Mouse (Mus musculus) urinary bladder, postnatal 4 days (tissue): ENCODE results near the gene Krt75.

Experiments used
- DNase-seq, 2 experiments: peaks; one replicate each; pipeline ENCODE4 v3.0.0; 2021 to 2022; ENCODE audit warnings: low spot score in 2 of 2

Gene Krt75

DNA sequence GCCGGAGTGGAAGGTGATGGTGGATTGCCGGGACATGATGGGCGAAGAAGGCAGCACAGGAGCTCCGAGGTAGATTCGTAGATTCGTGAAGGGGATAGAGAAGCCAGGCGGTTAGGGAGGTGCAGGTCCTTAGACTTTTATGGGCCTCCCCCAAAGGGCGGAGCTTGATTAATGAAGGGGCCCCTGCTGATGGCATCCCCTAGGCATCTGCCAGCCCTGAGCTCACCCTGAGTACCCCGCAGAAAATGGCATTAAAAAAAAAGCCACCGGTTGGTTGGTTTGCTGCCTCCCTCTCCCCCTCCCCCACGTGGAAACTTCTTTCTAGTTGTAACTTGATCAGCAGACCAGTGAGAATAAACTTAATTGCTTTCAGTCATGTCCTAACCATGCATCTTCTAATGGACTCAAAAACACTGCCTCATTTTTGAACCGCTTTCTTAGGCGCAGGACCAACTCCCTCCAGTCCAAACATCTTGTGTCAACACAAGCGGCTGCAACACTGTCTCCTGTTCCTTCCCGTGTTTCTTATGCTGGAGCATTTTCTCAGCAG, at the start of gene Krt75:
TSS of gene Krt75 (minus strand) at position 109 of the 550 bp plus-strand sequence.
- peak in 1 of 2 experiments; percentile 13 for DNase-seq

DNA sequence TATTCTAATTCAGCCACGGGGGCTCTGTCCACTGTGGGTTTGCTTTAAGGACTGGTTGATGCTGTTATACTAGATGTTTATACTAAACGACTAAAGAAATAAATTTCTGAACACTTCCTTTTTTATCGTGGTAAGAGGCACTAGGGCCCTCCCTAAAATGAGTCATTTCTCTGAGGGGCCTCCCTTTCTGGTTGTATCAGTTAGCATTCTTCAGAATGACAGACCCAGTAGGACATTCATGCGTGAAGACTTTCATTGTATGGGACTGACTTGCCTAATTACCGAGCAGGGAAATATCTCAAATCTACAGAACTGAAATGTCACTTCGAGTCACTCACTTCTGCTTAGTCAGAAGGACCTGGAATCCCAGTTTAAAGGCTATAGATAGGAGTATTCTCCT, 25.4 kb upstream of the Krt75 start:
- DNase-seq, result no peak

DNA sequence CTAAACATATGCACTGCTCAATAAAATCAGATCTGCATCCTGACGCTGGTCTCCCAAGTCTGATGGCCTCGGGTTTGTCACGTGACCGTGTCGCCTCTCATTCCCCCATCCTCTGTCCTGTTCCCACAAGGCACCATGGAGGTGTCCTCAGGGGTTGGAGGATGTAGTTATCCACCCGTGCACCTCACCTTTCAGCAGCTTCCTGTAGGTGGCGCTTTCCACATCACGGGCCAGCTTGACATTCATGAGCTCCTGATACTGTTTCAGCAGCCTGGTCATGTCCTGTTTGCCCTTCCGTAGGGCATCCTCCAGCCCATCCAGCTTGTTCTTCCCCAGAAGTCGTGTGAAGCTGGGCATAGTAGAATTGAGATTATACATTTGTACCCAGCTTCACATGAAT, 14.5 kb upstream of the Krt75 start:
- no peak for DNase-seq

DNA sequence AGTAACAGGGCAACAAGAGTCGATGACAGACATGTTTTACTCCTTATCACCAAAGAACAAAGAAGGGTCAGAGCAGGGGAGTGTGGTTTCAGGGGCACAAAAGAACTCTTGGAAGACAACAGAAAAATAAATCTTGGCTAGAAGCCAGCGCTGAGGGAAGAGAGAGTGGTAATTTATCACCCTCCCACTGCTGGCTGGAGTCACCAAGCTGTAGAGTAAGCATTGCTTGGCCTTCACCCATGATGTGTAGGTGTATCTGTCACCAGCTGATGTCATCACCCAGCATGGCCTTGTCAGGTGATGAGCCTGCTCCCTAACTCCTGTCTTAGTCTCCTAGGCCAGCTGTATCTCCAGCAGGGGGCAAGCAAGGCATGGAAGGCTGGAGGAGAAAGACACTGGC, 10.8 kb upstream of the Krt75 start:
- DNase-seq, result no peak

DNA sequence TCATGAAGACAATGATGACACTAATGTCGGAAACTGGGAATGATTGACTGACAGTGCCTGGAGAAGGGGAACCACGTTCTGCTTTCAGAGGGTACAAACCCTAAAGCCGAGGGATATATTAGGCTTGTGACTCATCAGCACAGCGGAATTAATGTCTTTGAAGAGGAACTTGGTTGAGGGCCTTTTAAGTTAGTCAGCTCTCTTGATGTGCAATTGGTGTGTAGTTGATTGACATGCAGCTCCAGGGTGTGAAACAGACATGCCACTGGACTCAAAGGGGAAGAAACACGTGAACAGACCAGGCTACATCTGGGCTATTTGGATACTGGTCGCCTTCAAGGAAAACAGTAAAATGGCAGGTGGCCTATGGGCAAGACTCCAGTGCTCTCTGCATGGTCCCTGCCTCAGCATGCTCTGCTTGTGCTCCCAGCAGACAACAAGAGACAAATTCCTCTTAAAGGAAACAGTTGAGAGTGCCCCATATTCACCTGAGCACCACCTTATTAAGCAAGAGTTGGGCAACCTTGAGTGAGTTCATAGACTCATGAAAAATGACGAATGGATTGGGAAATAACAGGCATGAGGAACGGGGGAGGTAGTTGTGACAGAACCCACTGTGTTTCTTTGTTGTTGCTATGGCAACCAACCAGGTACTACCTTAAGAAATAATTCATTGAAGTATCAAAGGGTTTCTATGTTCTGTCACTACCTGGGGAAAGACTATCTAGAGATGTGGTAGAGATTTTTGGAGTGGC, 9.7 kb upstream of the Krt75 start:
- no peak for DNase-seq

DNA sequence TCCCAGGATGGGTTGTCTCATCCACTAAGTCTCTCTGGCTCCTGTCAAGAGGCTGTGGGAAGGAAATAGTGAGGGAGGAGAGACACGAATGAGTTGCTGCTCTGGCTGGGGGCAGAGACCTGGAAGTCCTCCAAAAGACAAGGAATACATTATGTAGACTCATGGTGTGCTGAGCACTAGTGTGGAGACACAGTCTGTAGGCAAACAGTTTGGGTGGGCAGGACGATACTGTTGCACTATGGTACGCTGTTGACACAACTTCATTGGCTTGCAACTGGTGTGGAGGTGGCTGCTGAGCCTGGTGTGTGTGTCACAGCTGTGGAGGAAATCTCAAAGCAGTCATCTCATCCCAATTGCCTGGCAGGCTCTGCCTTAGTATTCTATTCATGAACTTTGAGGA, 8.0 kb upstream of the Krt75 start:
- DNase-seq, result no peak

DNA sequence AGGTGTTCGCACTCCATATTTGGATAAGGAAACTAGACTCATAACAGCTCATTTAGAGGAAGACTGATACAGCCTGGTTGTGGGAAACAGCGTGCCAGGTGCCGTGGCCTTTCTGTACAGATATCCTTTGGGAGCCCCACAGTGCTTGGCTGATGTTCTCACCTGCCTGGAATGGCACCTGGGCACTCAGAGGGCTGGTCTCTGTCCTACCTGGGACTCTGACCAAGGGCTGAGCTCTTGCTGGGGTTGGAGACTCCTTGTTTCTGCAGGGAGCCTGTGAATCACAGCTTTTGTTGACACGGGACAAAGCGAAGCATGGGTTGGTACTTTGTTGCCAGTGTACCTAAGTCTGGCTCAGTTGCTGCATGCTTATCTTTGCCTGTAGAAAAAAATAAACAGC, 1.8 kb upstream of the Krt75 start:
- peak in 1 of 2 experiments; percentile 29 for DNase-seq

DNA sequence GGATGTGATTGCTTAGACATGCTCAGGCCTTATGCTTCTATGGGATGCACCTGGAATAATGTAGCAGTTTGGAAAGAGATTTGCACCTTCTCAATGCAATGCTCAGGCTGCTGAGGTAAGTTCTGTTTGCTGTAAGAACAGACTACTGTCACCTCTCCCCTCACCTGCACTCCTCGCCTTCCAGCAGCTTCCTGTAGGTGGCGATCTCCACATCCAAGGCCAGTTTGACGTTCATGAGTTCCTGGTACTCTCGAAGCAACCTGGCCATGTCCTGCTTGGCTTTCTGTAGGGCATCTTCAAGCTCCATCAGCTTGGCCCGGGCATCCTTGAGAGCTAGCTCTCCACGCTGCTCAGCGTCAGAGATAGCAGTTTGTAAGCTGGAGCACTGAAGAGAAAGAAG, 5.9 kb downstream of the Krt75 start:
- no peak for DNase-seq

DNA sequence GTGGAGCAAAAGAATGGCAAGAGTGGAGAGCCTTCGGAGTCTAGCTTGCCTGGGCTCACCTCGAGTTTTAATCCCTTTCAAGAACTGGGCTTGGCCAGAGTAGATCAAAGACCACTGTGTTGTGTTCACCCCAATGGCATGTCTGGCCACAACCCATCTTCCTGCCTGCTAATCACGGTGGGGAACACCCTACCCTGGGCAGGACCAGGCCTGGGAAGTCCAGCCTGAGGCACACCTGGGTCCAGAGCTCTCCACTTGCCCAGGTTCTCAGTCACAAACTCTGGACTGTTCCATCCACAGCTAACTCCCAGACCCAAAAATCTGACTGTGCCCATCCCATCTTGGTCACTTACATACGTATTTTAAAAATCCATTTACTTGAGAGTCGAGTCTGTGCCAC, 10.9 kb downstream of the Krt75 start, which contains the start of gene Krt90:
TSS of gene Krt90 (minus strand) at position 101 of the 400 bp plus-strand sequence.
- no peak for DNase-seq

DNA sequence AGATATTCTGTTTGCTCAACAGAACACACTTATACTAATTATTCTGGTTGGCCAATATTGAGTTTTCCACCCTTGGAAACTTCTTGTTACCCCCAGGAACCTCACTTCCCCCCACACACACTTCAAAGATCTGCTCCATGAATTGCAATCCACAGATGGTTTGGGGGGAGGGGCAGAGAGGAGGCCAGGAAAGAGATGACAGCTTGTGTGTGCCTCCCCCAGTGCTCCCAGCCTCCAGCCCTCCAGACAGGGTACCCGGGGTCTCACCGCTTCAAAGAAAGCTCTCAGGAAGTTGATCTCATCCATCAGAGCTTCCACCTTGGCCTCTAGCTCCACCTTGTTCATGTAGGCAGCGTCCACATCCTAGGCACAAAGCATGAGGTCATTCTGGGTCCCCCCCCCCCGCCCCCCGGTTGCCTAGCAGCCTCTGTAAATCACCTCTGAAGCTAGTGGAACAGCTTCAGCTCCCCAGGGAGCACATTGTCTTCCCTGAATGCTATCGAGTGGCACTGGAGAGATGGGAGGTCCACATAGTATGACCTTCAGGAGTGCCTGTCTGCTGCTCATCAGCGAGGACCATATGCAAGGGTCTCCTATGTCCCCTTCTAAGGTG, 15.6 kb downstream of the Krt75 start:
- DNase-seq, result no peak

DNA sequence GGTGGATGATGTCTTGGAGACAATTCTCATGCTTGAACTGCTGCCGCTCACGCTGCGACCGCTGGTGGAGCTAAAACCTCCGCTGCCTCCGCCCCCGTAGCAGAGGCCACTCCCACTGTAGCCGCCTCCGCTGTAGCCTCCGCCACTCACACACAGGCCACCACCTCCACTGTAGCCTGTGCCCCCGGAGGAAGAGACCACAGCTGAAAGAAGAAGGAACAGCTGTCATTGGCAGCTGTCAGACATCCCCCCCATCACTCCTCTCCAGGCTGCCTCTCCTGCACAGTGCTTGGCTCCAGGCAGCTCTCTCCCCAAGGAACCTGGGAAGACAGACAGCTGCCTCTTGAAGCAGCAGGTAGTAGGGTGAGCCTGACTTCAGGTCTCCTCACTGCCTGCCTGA, 20.5 kb downstream of the Krt75 start:
- DNase-seq, result no peak

DNA sequence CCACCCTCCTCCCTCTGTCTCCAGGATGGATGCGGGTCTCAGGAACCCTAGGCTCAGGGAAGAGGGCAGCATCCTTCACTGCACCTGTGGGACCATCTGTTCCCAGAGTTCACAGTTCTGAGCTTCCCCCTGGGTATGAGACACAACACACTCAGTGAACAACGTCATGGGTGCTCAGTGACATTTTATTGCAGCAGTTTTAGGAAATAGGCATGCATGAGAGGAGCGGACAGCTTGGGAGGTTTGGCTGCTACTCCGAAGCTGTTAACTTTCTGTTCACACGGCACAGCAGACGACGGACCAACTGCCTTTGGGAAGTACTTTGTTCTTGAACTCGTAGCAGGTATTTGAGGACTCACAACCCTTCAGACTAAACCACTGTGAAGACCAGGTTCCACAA, 21.5 kb downstream of the Krt75 start:
- DNase-seq, result no peak

DNA sequence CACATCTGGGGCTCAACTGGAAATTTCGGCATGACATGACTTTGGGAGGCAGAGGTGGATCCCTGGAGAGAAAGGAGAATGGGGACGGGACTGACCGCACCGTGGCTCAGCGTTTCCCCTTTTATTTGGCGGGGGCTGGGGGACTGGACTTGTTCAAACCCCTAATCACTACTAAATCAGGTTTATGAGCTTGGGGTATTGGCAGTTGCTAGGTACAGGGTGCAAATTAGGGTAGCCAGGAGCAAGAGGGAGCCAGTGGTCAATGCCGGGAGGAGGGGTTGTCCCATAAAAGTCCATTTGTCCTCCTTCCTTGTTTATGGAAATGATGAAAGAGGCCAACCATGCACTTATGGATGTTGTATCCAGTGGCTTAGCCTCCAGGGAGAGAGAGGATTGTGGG, 23.1 kb downstream of the Krt75 start, which contains the start of gene Krt82:
TSS of gene Krt82 (minus strand) at position 101 of the 400 bp plus-strand sequence.
- DNase-seq, result no peak

DNA sequence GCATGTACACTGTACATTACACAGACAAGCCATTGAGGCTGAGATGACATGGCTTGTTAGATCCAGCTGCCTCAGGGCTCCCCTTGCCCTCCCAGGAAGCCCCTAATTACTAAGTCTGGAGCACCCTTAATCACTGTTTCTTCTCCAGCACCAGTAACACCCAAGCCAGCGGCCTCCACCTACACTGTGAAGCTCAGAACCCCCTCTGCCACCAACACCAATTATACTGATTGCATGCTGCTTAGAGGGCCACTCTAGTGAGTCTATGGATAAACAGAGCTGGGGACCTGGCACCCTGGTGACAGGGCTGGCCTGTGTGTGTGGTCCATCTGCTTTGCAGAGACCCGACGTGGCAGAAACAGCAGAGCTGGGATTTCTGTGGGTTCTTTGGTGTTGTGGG, 29.2 kb downstream of the Krt75 start:
- no peak for DNase-seq

DNA sequence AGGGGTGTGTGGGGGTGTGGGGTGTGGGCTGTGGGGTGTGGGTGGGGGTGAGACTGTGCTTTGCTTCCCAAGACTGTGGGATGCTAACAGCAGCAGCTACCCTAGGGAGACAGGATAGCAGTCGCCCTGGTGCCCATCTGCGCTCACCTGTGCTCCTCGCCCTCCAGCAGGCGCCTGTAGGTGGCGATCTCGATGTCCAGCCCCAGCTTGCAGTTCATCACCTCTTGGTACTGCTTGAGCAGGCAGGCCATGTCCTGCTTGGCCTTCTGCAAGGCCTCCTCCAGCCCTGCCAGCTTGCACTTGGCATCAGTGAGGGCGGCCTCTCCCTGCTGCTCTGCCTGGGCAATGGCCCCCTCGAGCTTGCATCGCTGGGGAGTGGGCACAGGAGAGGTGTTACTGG, 31.2 kb downstream of the Krt75 start:
- no peak for DNase-seq

DNA sequence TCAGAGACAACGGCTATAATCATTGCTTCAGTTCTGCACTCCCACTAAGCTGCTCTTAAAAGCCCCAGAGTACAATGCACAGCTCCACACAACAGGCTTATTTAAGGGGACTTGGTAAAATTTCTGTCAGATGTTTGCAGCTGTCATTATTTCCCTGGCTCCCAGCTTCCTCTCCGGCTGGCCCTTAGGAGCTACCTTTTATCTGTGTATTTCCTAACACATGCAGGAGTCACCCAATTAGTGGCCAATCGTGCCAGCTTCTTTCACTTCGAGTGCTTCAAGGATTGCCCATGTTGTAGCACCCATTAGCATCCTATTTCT, 35.2 kb downstream of the Krt75 start:
- DNase-seq, result no peak

DNA sequence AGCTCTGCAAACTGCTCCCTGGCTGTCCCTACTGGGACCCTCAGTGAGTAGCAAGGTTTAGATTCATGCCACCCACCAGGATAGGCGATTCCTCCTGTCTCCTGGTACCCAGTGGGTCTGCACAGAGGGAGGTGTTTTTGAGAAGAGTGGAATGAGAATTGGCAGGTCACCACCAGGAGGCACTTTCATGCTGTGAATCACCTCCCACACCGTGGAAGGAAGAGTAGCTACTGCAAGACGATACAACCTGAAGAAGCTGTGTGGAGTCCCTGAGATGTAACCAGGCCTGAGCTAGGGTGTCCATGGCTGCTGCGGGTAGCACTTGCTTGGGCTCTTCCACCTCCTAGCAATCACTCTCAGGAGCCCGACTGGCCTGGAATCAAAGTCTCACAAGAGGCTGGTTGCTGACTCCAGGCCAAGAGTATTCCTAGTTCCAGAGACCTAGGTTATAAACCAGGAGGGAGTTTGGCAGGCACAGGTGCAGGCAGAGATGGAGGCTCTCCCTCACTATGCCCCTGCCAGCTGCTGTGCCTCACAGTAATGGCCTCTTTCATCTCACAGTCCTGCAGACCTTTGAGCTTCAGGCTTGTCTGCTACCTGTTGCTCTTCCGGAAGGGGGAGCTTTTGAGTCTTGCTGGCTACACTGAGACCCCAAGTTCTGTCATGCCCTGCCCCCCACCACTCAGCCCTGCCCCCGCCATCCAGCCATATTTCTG, 35.7 kb downstream of the Krt75 start:
- no peak for DNase-seq

DNA sequence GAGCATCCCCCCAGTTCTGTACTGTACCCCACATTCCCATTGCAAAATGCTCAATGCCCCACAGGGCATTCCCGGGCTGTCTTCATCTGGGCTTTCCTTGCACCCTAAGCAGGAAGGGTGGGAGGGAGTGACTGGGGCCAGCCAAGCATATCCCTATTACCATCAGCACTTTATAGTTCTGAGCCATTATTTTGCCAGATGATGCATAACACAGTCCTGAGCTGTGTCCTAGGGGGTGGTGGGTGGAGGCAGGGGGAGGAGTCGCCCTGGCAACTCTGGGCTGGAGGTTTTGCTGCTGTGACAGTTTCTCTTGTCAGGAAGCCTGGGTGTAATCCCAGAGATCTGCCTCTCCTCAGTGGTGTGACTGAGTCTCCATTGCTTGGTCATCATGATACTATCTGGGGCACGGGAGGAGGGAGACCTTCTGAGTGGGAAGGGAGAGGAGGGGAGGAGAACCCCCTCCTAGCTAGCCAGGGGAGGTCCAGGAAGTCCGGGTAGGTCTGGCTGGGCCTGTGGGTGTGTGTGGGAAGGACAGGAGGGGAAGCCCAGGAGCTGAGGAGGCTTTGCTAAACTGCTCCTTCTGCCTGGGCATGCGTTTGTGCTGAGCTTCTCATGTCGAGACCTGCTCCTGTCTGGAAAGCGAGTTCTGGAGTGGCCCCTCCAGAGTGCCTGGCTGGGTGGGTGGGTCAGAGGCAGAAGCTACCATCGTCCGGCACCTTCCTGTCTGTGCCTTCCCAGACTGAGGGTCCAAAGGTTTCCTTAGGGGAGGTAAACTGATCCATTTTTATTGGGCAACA, 37.5 kb downstream of the Krt75 start:
- no peak for DNase-seq

DNA sequence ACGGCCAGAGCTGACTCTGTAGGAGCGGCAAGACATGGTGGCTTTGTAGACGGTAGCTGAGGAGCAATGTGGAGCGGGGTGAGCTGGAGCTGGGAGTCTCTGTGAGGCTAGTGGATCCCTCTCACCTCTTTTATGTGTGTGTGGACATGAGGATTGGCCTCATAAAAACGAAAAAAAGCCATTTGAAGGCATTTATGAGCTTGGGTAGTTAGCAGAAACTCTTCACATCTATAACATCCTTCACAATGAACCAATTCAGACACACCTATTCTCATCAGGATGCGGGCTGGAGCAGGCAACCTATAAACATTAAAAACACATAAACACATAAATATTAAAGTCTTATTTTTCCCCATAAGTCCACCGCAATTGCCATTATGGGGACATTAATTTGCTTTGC, 41.0 kb downstream of the Krt75 start, which contains the start of gene Krt84:
TSS of gene Krt84 (minus strand) at position 101 of the 400 bp plus-strand sequence.
- DNase-seq, result no peak

DNA sequence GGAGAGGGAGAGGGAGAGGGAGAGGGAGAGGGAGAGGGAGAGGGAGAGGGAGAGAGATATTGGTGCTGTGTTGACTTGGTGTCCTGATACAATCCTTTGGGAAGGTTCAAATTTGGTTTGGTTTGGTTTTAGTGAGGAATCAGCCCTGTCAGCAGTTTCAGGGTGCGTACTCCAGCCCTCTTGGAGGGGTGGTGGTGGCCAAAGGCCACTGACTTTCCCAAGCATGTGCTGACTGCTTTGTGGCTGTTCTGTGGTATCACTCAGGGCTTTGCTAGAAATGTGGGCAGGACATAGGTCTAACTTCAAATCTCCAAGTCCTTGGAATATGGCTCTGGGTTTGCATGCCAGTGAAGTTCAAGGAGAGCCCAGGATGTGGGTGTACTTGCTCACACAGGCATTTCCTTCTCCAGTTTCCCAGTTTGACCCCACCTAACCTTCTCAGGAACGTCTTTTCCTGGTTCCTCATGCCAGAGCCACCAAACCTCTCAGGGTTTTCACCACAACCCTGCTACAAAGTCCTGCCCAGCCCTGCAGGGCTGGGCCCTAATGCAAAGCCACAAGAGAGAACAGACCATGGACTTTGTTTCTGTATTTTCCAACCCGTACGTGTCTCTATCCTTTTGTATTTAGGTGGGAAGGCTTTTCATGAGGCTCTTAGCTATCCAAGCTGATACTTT, 51.0 kb downstream of the Krt75 start:
- DNase-seq, result no peak

DNA sequence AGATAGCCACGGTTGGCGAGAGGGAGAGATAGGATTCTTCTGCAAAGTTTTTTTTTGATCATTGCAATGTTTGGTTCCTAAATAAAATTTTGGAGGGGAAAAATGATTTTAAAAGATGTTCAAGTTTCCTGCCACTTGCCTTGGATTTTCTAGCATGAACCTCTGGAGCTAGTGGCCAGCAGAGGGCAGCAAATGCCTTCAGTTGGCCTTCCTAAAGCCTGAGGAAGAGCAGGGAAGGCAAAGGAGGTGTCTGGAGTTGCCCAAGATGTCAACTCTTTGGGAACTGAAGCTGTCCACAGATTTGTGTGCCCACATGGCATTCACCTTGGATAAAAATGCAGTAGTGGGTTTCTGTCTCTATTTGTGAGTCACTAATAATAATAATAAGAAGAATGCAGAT, 53.9 kb downstream of the Krt75 start:
- DNase-seq, result peak; percentile 59 to 81
